Mouse (Mus musculus) hindbrain, postnatal 0 days (tissue): Measurements from ENCODE around the gene Gm11011. TPM values are rescaled to one million over a fixed set of nuclear protein-coding genes. Genes with fewer than 3 reads are reported as not detected.

Source experiments
- ATAC-seq: fragments of 200-750 bp; cut with Nextera tagmentation; 2 replicates; pipeline ENCODE4 v1.8.0; 2017; ENCODE audit warnings: mild to moderate bottlenecking, moderate TSS enrichment, moderate library complexity
- DNase-seq: peaks from one replicate; pipeline ENCODE4 v3.0.0-alpha.2; 2015; ENCODE audit warnings: low spot score
- H3K27ac ChIP-seq: fragments of 300-500 bp; sonication (generic); 2 replicates; pipeline ENCODE4 v1.5.1; 2014; ENCODE audit warnings: mild to moderate bottlenecking
- H3K27me3 ChIP-seq: fragments of 300-500 bp; sonication (generic); 2 replicates; pipeline ENCODE4 v1.6.1; 2014; ENCODE audit warnings: low read length, mixed read lengths; ENCODE audit not compliant: insufficient read depth
- H3K36me3 ChIP-seq: fragments of 300-500 bp; sonication (generic); 2 replicates; pipeline ENCODE4 v1.6.1; 2014; ENCODE audit warnings: low read length, mixed read lengths; ENCODE audit not compliant: insufficient read depth
- H3K4me1 ChIP-seq: fragments of 300-500 bp; sonication (generic); 2 replicates; pipeline ENCODE4 v1.6.1; 2014; ENCODE audit warnings: antibody characterized with exemption, low read length, mixed read lengths; ENCODE audit not compliant: insufficient read depth
- H3K4me2 ChIP-seq: fragments of 300-500 bp; sonication (generic); 2 replicates; pipeline ENCODE4 v1.6.1; 2014; ENCODE audit warnings: low read depth, mild to moderate bottlenecking, low read length, moderate library complexity, mixed read lengths
- H3K4me3 ChIP-seq: fragments of 300-500 bp; sonication (generic); 2 replicates; pipeline ENCODE4 v1.5.1; 2014; ENCODE audit warnings: low read length
- H3K9ac ChIP-seq: fragments of 300-500 bp; sonication (generic); replicated peaks from 2 replicates; pipeline ENCODE4 v1.6.1; 2014; ENCODE audit warnings: mild to moderate bottlenecking, low read length, moderate library complexity, mixed read lengths
- H3K9me3 ChIP-seq: fragments of 300-500 bp; sonication (generic); 2 replicates; pipeline ENCODE4 v1.6.1; 2016; ENCODE audit warnings: low read length, mixed read lengths
- CTCF ChIP-seq: IDR thresholded peaks from 2 replicates; pipeline ENCODE4 v1.5.1; 2016; ENCODE audit warnings: antibody characterized with exemption, control low read depth, low read depth
- WGBS: fragments of 180-500 bp; shearing (Covaris S2); extraction: QIAGEN DNeasy Blood & Tissue Kit; methylation state at CpG from one replicate; pipeline ENCODE4 v1.1.7; 2014; 5-methylcytosine and 5-hydroxymethylcytosine counted together
- polyA plus RNA-seq: library from polyadenylated mRNA; unstranded; fragments of >200 nt; fragmentation: Nextera tagmentation; extraction: Ambion mirVana; gene quantifications from 2 replicates; pipeline ENCODE4 v1.2.1, GENCODE M21; 2015
- total RNA-seq: library from RNA; depleted of rRNA; stranded (reverse); fragments of >200 nt; gene quantifications from 2 replicates; pipeline ENCODE4 v1.2.3, GENCODE M21; 2014

Gm11011 gene
- total and polyA plus RNA-seq, 2 experiments from 2014 or later, result not detected

DNA sequence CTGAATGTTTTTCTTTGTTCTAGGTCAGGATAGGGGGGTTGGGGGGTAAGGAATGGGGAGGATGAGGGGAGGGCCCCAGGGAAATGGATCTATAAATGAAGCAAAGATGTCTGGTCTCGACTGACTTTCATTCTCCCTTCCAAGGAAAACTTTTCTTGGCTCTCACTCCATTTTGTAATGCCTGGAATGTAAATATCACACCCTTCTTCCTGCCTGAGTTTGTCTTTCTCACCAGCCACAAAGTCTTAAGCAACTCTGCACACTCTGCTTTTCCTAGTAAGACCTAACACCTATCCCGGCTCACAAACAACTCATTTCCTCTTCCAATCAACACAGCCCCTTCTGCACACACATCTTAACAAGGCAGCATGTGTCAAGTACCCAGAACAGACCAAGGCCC lies 20.2 kb upstream of the Gm11011 start:
- no peak overlapping the region for H3K4me2 ChIP-seq
- no peaks in the 10 kb centered on the region for H3K9me3 ChIP-seq
- DNase-seq (no peak), ATAC-seq (no peak)
- TF ChIP-seq CTCF, result no peak
- no peak overlapping the region for H3K9ac ChIP-seq
- H3K27ac ChIP-seq, result no peak overlapping the region
- no peaks in the 10 kb centered on the region for H3K36me3 ChIP-seq
- no peaks in the 10 kb centered on the region for H3K4me1 ChIP-seq
- no peaks in the 10 kb centered on the region for H3K27me3 ChIP-seq
- WGBS, result 60% methylated on average over 2 of the region's 2 CpGs
- no peak overlapping the region for H3K4me3 ChIP-seq

DNA sequence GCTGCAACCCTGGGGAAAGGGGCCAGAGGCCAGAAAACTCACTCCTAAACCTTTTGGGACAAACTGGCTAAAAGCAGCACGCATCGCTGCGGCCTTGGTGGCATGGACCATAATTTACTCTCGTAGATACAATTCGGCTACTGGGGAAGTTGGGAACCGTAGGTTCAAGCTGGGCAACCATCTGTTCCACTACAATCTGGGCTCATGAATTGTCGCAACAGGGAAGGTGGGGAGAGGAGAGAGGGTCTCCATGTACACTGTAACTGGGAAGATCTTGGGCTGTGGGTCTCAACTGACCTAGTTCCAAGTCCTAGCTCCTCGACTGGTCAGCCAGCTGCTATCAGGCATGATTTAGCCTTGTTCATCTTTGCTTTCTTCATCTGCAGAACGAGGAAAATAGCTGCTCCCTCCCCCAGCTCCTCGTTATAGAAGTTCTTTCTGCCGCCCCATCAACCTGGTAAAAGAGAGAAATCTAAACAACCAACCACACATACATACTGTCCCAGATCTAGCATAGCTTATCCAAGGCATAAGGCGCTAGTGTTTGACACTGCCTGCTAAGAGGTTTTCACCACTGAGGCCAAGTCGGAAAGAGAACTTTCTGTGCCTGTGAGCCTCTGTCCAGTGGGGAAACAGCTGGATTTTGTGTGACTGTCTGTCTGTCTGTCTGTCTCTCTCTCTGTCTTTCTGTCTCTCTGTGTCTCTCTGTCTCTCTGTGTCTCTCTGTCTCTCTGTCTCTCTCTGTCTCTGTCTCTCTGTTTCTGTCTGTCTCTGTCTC lies 19.5 kb upstream of the Gm11011 start:
- no peak for TF ChIP-seq CTCF
- Histone ChIP-seq H3K27ac (peak overlapping the region; percentile 7; the same call in 1 of the 2 replicates), H3K4me1 (no peaks in the 10 kb centered on the region), H3K9me3 (no peaks in the 10 kb centered on the region), H3K9ac (no peak overlapping the region), H3K36me3 (no peaks in the 10 kb centered on the region), H3K27me3 (no peaks in the 10 kb centered on the region), H3K4me3 (no peak overlapping the region), H3K4me2 (no peak overlapping the region)
- DNase-seq (peak; percentile 56), ATAC-seq (no peak)
- WGBS, result 65% methylated on average over 13 of the region's 13 CpGs

DNA sequence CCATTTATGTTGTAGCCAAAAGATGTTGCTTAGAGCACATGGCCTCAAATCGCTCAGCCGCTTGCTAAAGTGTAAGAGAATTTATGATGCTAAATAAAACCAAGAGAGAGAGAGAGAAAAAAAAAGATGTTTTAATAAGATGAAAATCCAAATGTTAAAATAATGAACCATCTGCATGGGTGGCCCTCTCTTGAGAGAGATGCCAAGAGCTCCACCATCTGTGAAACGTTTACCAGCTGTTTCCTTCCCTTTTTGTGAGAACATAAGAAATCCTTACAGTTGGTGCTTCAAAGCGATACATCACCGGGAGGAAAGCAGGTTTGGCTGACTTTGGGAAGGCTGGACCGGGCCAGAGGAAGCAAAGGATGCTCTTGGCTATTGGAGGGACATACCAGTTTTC lies 12.6 kb upstream of the Gm11011 start:
- DNase-seq, result peak; percentile 54
- no peak for TF ChIP-seq CTCF
- Histone ChIP-seq H3K9ac (no peak overlapping the region), H3K36me3 (no peaks in the 10 kb centered on the region), H3K27me3 (no peaks in the 10 kb centered on the region), H3K4me2 (no peak overlapping the region), H3K4me3 (no peak overlapping the region), H3K9me3 (no peaks in the 10 kb centered on the region), H3K4me1 (no peaks in the 10 kb centered on the region), H3K27ac (0 out of 2 replicates have a peak overlapping the region, but pooled peaks have one; percentile 12)
- WGBS, result 45% methylated on average over 6 of the region's 6 CpGs
- ATAC-seq, result no peak

DNA sequence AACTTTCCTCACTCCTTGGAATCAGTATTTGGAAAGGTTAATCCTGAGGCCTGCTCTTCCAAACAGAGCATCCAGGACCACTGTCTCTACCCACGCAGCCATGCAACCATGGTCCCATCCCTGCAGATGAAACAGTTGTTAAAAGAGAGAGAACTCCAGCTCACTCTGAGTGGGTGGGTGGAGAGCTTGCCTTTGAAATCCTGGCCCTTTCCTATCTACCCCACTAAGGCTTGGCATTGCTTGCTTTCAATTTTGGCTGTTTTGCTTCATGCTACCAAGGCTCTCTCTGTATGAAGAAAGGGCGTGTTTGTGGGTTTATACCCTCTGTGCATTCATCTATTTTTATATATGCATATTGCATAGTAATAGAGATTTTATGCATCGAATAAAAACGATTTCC lies 12.0 kb upstream of the Gm11011 start:
- no peak for TF ChIP-seq CTCF
- Histone ChIP-seq H3K9ac (no peak overlapping the region), H3K4me3 (no peak overlapping the region), H3K27ac (no peak overlapping the region), H3K9me3 (no peaks in the 10 kb centered on the region), H3K4me2 (no peak overlapping the region), H3K36me3 (no peaks in the 10 kb centered on the region), H3K27me3 (no peaks in the 10 kb centered on the region), H3K4me1 (no peaks in the 10 kb centered on the region)
- ATAC-seq (no peak), DNase-seq (no peak)
- WGBS, result 79% methylated on average over 4 of the region's 4 CpGs

DNA sequence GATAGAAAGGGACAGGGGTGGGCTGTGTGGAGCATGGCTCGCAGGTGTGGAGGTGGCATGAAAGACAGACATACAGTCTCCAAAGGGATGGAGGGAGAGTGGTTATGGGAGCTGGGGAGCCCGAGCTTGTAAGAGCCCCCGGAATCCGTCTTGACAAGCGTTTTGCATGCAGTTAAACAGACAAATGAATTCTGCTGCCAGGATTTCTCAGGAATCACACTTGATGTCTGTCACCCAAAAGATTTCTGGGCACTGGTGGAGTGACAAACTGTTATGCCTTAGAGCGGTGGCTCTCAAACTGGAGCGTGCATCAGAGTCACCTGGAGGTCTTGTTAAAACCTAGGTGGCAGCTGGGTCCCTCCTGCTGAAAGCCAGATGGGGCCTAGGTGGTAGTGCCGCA lies 10.4 kb upstream of the Gm11011 start:
- ATAC-seq (no peak), DNase-seq (no peak)
- H3K4me2 ChIP-seq, result no peak overlapping the region
- no peaks in the 10 kb centered on the region for H3K4me1 ChIP-seq
- WGBS, result 72% methylated on average over 8 of the region's 8 CpGs
- H3K27ac ChIP-seq, result no peak overlapping the region
- H3K9me3 ChIP-seq, result no peaks in the 10 kb centered on the region
- H3K4me3 ChIP-seq, result no peak overlapping the region
- H3K9ac ChIP-seq, result no peak overlapping the region
- H3K27me3 ChIP-seq, result no peaks in the 10 kb centered on the region
- H3K36me3 ChIP-seq, result no peaks in the 10 kb centered on the region
- TF ChIP-seq CTCF, result no peak

- no peaks in the 10 kb centered on the region for H3K36me3 ChIP-seq
- no peak overlapping the region for H3K27ac ChIP-seq
- 45% methylated on average over 6 of the region's 6 CpGs for WGBS
- H3K4me1 ChIP-seq, result no peaks in the 10 kb centered on the region
- H3K4me3 ChIP-seq, result no peak overlapping the region
- no peak overlapping the region for H3K9ac ChIP-seq
- H3K27me3 ChIP-seq, result no peaks in the 10 kb centered on the region
- no peaks in the 10 kb centered on the region for H3K9me3 ChIP-seq
- DNase-seq (no peak), ATAC-seq (no peak)
- no peak for TF ChIP-seq CTCF
- no peak overlapping the region for H3K4me2 ChIP-seq
Observed at GRCm38 (mm10) chr2:169597357-169597756, 9.8 kb upstream of the Gm11011 start.

GRCm38 (mm10) chr2:169593742-169594141 lies 6.2 kb upstream of the Gm11011 start:
- no peaks in the 10 kb centered on the region for H3K9me3 ChIP-seq
- DNase-seq (peak; percentile 56), ATAC-seq (no peak)
- no peak overlapping the region for H3K4me3 ChIP-seq
- H3K27ac ChIP-seq, result no peak overlapping the region
- no peaks in the 10 kb centered on the region for H3K36me3 ChIP-seq
- 39% methylated on average over 3 of the region's 3 CpGs for WGBS
- no peak overlapping the region for H3K4me2 ChIP-seq
- no peaks in the 10 kb centered on the region for H3K27me3 ChIP-seq
- no peak for TF ChIP-seq CTCF
- no peak overlapping the region for H3K9ac ChIP-seq
- H3K4me1 ChIP-seq, result no peaks in the 10 kb centered on the region
